Mouse (Mus musculus): Measurements from ENCODE around the gene Epha5.

- TF ChIP-seq CTCF (IDR thresholded peaks at IDR 0.05; ENCODE audit: low read depth, low read length) (no peak), POLR2A (IDR thresholded peaks at IDR 0.05; ENCODE audit: insufficient read depth, low read length) (no peak)
These were observed 57.8 kb downstream of the Epha5 start for GRCm38 (mm10) chr5:84359430-84359829.
